Mouse (Mus musculus) cortical plate, adult 2 months (tissue): Measurements from ENCODE around the gene Ap3d1.

ENCODE experiments used
- CTCF ChIP-seq: fragments of 200-500 bp; IDR thresholded peaks from 2 replicates; pipeline ENCODE4 v1.5.1; 2011; ENCODE audit warnings: mild to moderate bottlenecking, control low read depth, low read length; ENCODE audit not compliant: insufficient read depth; ENCODE audit errors: extremely low read depth
- POLR2A ChIP-seq: fragments of 200-500 bp; IDR thresholded peaks from 2 replicates; pipeline ENCODE4 v1.6.1; 2011; ENCODE audit warnings: mild to moderate bottlenecking, low read length, control low read depth; ENCODE audit not compliant: insufficient read depth; ENCODE audit errors: extremely low read depth

- TF ChIP-seq POLR2A (no peak), CTCF (no peak)
Measured at GRCm38 (mm10) chr10:80773816-80774215, 31.8 kb upstream of the Ap3d1 start.
